Mouse (Mus musculus) heart, embryonic 16.5 days (tissue): ENCODE results near the gene Trmt10b. TPM values are rescaled to one million over a fixed set of nuclear protein-coding genes. Genes with fewer than 3 reads are reported as not detected.

Experiments used
- ATAC-seq: fragments of 200-750 bp; cut with Nextera tagmentation; replicated peaks from 2 replicates; pipeline ENCODE4 v1.8.0; 2017; ENCODE audit warnings: moderate number of reproducible peaks; ENCODE audit not compliant: insufficient read depth, low FRiP score; ENCODE audit errors: extremely low read depth
- H3K27ac ChIP-seq: fragments of 300-500 bp; sonication (generic); 2 replicates; pipeline ENCODE4 v1.5.1; 2014; ENCODE audit warnings: mild to moderate bottlenecking, low read length, control low read depth, moderate library complexity
- H3K27me3 ChIP-seq: fragments of 300-500 bp; sonication (generic); 2 replicates; pipeline ENCODE4 v1.6.1; 2014; ENCODE audit warnings: low read length, mixed read lengths; ENCODE audit not compliant: control insufficient read depth, insufficient read depth
- H3K36me3 ChIP-seq: fragments of 300-500 bp; sonication (generic); 2 replicates; pipeline ENCODE4 v1.6.1; 2014; ENCODE audit not compliant: control insufficient read depth, insufficient read depth
- H3K4me1 ChIP-seq: fragments of 300-500 bp; sonication (generic); 2 replicates; pipeline ENCODE4 v1.6.1; 2014; ENCODE audit warnings: low read length, mixed read lengths; ENCODE audit not compliant: control insufficient read depth, insufficient read depth
- H3K4me2 ChIP-seq: fragments of 300-500 bp; sonication (generic); 2 replicates; pipeline ENCODE4 v1.6.1; 2014; ENCODE audit warnings: low read depth, mild to moderate bottlenecking, control low read depth, low read length
- H3K4me3 ChIP-seq: fragments of 300-500 bp; sonication (generic); 2 replicates; pipeline ENCODE4 v1.5.1; 2014; ENCODE audit warnings: mild to moderate bottlenecking, control low read depth, low read length
- H3K9ac ChIP-seq: fragments of 300-500 bp; sonication (generic); 2 replicates; pipeline ENCODE4 v1.6.1; 2014; ENCODE audit warnings: low read length, control low read depth
- H3K9me3 ChIP-seq: fragments of 300-500 bp; sonication (generic); replicated peaks from 2 replicates; pipeline ENCODE4 v1.6.1; 2016; ENCODE audit warnings: low read length; ENCODE audit not compliant: control insufficient read depth
- WGBS: fragments of 180-500 bp; shearing (Covaris S2); extraction: QIAGEN DNeasy Blood & Tissue Kit; methylation state at CpG from one replicate; pipeline ENCODE4 v1.1.7; 2014; 5-methylcytosine and 5-hydroxymethylcytosine counted together
- polyA plus RNA-seq: library from polyadenylated mRNA; unstranded; fragments of >200 nt; fragmentation: Nextera tagmentation; extraction: Ambion mirVana; gene quantifications from 2 replicates; pipeline ENCODE4 v1.2.1, GENCODE M21; 2015

The Trmt10b gene
- polyA plus RNA-seq, 1 experiment from 2014 or later: 8.7 TPM

GRCm38 (mm10) chr4:45320159-45320816 lies 23.4 kb downstream of the Trmt10b start:
- Histone ChIP-seq H3K4me1 (peaks cover 12% of the 10 kb centered on the region), H3K9me3 (no peaks in the 10 kb centered on the region), H3K27ac (peak overlapping the region; percentile 84), H3K36me3 (peaks cover 6% of the 10 kb centered on the region; the same call in 1 of the 2 replicates), H3K4me3 (peak overlapping the region; percentile 93), H3K27me3 (no peaks in the 10 kb centered on the region), H3K9ac (peak overlapping the region; percentile 94), H3K4me2 (peak overlapping the region; percentile 78)
- ATAC-seq: peak; percentile 83
- WGBS: under 1% methylated on average over 56 of the region's 56 CpGs

DNA sequence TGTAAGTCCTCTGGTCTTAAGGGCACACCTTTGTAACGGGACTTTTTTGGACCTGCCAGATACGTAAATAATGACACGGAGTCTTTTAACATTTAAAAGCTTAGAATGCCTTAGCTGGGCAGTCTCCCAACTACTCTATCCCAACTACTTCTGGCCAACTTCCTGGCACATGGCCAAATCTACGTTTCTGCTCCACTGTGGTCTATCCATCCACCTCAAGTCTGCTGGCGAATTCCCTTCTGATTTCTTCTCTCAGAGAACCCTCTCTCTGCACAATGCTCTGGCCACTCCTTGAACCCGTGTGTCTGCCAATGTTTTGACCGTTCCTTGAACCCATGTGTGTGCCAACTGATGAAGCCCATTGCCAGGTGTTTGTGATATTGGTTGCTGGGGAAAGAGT lies 34.2 kb downstream of the Trmt10b start:
- H3K9ac ChIP-seq: no peak overlapping the region
- no peaks in the 10 kb centered on the region for H3K9me3 ChIP-seq
- 60% methylated on average over 7 of the region's 7 CpGs for WGBS
- H3K27ac ChIP-seq: no peak overlapping the region
- 0 out of 2 replicates have a peak, but pooled peaks cover 2% of the 10 kb centered on the region for H3K27me3 ChIP-seq
- H3K4me2 ChIP-seq: no peak overlapping the region
- H3K36me3 ChIP-seq: no peaks in the 10 kb centered on the region
- ATAC-seq: no peak
- H3K4me3 ChIP-seq: no peak overlapping the region
- H3K4me1 ChIP-seq: no peaks in the 10 kb centered on the region

- ATAC-seq: no peak
- no peak overlapping the region for H3K27ac ChIP-seq
- no peaks in the 10 kb centered on the region for H3K36me3 ChIP-seq
- 0 out of 2 replicates have a peak, but pooled peaks cover 2% of the 10 kb centered on the region for H3K27me3 ChIP-seq
- no peaks in the 10 kb centered on the region for H3K4me1 ChIP-seq
- WGBS: 52% methylated on average over 3 of the region's 3 CpGs
- H3K4me3 ChIP-seq: no peak overlapping the region
- H3K4me2 ChIP-seq: no peak overlapping the region
- no peak overlapping the region for H3K9ac ChIP-seq
- H3K9me3 ChIP-seq: no peaks in the 10 kb centered on the region
Measured at GRCm38 (mm10) chr4:45332466-45332865, 35.5 kb downstream of the Trmt10b start.

DNA sequence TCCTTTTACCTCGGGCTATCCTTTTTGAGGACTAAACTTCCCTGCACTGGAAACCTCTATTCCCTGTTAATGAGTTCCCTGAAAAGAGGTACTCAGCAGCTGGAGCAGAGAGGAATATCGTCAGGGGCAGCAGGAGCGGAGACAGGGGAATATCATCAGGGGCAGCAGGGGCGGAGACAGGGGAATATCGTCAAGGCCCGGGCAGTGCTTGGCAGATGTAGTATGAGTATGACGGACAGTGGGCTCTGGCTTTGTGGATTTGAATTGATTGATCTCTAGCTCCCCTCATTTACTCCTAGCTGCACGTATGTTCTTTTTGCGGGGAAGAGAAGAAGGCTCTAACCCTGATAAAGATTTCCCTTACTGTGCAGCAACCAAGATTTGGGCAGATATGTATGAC lies 44.3 kb downstream of the Trmt10b start:
- Histone ChIP-seq H3K9me3 (no peaks in the 10 kb centered on the region), H3K27ac (peak overlapping the region; percentile 94), H3K4me1 (peaks cover 17% of the 10 kb centered on the region), H3K27me3 (no peaks in the 10 kb centered on the region), H3K4me2 (peak overlapping the region; percentile 59), H3K36me3 (no peaks in the 10 kb centered on the region), H3K9ac (peak overlapping the region; percentile 85), H3K4me3 (peak overlapping the region; percentile 70)
- WGBS: 48% methylated on average over 9 of the region's 9 CpGs
- no peak for ATAC-seq

- WGBS: 1% methylated on average over 42 of the region's 42 CpGs
Measured at GRCm38 (mm10) chr4:45341669-45342249, 44.8 kb downstream of the Trmt10b start, which contains the start of gene Dcaf10. Gene Dcaf10 (plus strand): TSS chr4:45342101.

GRCm38 (mm10) chr4:45342286-45343155 lies 45.6 kb downstream of the Trmt10b start, which contains the start of gene Exosc3:
Gene Exosc3 (minus strand): TSS chr4:45342732.
- Histone ChIP-seq H3K9ac (peak within 1 kb of the TSS; percentile 85), H3K27me3 (no peaks in the 10 kb centered on the region), H3K27ac (peak within 1 kb of the TSS; percentile 94), H3K4me3 (peak within 1 kb of the TSS; percentile 70), H3K4me1 (peaks cover 17% of the 10 kb centered on the region), H3K4me2 (peak within 1 kb of the TSS; percentile 89), H3K9me3 (no peaks in the 10 kb centered on the region), H3K36me3 (no peaks in the 10 kb centered on the region)
- peak; percentile 82 for ATAC-seq
- WGBS: under 1% methylated on average over 75 of the region's 76 CpGs

More at GRCm38 (mm10) chr4:45341669-45342249, 44.8 kb downstream of the Trmt10b start, which contains the start of gene Dcaf10:
- Histone ChIP-seq H3K9ac (peak within 1 kb of the TSS; percentile 85), H3K4me1 (peaks cover 17% of the 10 kb centered on the region), H3K4me3 (peak within 1 kb of the TSS; percentile 70), H3K27me3 (no peaks in the 10 kb centered on the region), H3K4me2 (peak within 1 kb of the TSS; percentile 89), H3K36me3 (no peaks in the 10 kb centered on the region), H3K9me3 (no peaks in the 10 kb centered on the region), H3K27ac (peak within 1 kb of the TSS; percentile 94)
- peak; percentile 95 for ATAC-seq

DNA sequence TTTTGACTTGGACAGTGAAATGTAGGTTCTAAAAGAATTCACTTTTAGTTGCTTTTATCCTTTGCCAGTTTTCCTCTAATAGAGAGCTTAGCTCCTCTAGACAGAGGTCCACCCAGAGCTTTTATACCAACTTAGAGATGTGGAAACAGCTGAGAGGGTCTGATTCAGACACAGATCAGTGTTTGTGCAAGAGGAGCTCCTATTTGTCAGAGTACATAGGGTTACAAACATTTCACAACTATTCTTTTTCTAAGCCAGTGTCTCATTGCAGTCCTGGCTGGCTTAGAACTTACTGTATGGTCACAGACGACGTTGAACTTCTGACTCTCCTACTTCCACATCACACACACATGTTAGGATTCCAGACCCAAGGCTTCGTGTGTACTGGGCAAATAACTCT lies 59.7 kb downstream of the Trmt10b start:
- Histone ChIP-seq H3K4me3 (no peak overlapping the region), H3K4me1 (no peaks in the 10 kb centered on the region), H3K4me2 (no peak overlapping the region), H3K27me3 (no peaks in the 10 kb centered on the region), H3K36me3 (peaks cover 10% of the 10 kb centered on the region; the same call in 1 of the 2 replicates), H3K27ac (no peak overlapping the region), H3K9ac (no peak overlapping the region), H3K9me3 (no peaks in the 10 kb centered on the region)
- no peak for ATAC-seq
- WGBS: 82% methylated on average over 3 of the region's 3 CpGs
